Mouse (Mus musculus) v-Abl transformed pro-B cells (cell line): ENCODE data around the gene Wls.

Experiments
- in situ Hi-C, 2 experiments: fragments of 400-800 bp; cut with MboI; formaldehyde crosslinking; loops; one replicate each; pipeline ENCODE4 v1.15.1; 2025; ENCODE audit not compliant: unreplicated experiment in 2 of 2

Wls gene

GRCm38 (mm10) chr3:159891057-159891752, 51.7 kb downstream of the Wls start:
- in situ Hi-C loops: no loop called here

- in situ Hi-C loops: no loop called here
These were observed 67.9 kb downstream of the Wls start for GRCm38 (mm10) chr3:159907329-159907728.

GRCm38 (mm10) chr3:159917328-159918090, 78.0 kb downstream of the Wls start:
- in situ Hi-C loops: no loop called here
